Mouse (Mus musculus) Muller cell, postnatal 12 days (primary cell): ENCODE measurements around the gene Irf2bp2.

Experiments
- DNase-seq: peaks from one replicate; pipeline ENCODE4 v3.0.0-alpha.2; 2015; ENCODE audit errors: inconsistent ontology term

Gene Irf2bp2

GRCm38 (mm10) chr8:126593889-126594480 lies at the start of gene Irf2bp2:
Gene Irf2bp2 (minus strand): TSS chr8:126593986.
- peak; percentile 97 for DNase-seq

- DNase-seq = no peak
These were observed 48.9 kb upstream of the Irf2bp2 start for GRCm38 (mm10) chr8:126642665-126643064.

- DNase-seq = no peak
These were observed 47.9 kb upstream of the Irf2bp2 start for GRCm38 (mm10) chr8:126641568-126642295.

- DNase-seq = no peak
These were observed 45.4 kb upstream of the Irf2bp2 start for GRCm38 (mm10) chr8:126639161-126639560.

GRCm38 (mm10) chr8:126638027-126638426 lies 44.2 kb upstream of the Irf2bp2 start:
- DNase-seq = no peak

DNA sequence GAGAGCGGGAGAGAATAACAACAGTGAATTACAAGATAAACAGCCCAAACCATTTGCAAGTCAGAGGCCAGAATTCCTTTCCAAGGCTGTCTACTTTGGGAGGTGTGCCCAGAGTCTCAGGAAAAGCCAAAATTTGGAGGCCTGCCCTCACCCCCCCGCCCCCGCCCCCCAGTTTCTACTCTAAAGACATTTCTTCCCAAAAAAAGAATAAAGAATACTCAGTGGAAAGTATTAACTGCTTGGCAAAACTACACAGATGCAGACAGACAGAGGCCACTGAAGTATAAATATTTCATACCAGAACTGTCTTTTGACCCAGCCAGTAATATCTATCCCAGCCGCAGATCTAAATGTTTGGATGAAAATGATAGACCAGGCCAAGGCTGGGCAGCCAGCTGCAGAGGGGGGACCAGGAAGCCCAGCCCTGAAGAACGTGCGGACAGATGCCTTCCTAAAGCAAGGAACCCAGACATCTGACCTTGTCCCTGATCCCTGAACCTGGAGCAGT lies 40.8 kb upstream of the Irf2bp2 start:
- no peak for DNase-seq

GRCm38 (mm10) chr8:126628616-126629015 lies 34.8 kb upstream of the Irf2bp2 start:
- no peak for DNase-seq

DNA sequence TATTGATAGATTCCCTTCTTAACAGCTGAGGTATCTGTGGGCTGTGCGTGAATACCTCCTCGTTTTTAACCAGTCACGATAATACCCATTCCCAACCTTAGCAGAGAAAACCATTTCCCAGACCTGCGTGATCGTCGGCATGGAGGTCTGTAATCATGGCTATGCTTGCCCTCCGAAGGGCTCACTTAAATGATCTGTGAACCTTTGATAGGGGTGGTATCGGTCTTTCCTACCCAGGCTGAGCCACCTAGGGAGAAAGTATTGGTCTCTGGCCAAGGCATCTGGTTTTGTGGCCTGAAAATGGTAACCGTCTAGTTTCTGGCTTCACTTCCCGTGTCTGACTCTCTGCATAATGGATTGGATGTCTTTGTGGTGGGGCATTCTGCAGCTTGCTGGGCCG lies 32.6 kb upstream of the Irf2bp2 start:
- DNase-seq = no peak

DNA sequence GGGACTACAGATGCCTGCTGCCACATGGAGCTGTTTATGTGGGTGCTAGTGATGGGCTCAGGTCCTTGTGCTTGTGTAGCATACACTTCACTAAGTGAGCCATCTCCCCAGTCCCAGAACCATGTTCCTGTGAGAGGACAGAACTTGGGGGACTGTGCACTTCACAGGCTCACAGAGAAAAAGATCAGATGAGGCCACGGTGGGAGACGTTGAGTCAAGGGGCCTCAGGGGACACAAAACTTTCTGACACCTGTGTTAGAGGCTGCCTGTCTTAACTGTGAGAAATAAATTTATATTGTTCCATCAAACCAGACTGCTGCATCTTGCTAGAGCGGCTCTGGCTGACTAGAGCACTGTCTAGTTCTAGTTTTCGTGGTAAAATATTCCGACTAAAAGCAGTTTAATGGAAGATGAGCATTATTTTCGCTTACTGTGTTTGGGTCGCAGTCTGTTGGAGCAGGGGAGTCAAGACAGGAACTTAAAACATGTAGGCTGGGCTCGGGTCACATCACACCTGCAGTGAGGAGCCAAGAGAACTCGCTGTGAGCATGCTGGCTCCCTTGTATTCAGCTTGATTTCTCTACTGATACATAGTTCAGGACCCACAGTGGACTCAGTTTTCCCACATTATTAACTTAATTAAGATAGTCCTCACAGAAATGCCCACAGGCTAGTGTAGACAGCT lies 28.5 kb upstream of the Irf2bp2 start:
- no peak for DNase-seq

GRCm38 (mm10) chr8:126620721-126621120 lies 26.9 kb upstream of the Irf2bp2 start:
- DNase-seq = no peak

- no peak for DNase-seq
These were observed 25.7 kb upstream of the Irf2bp2 start for GRCm38 (mm10) chr8:126619487-126619886.

DNA sequence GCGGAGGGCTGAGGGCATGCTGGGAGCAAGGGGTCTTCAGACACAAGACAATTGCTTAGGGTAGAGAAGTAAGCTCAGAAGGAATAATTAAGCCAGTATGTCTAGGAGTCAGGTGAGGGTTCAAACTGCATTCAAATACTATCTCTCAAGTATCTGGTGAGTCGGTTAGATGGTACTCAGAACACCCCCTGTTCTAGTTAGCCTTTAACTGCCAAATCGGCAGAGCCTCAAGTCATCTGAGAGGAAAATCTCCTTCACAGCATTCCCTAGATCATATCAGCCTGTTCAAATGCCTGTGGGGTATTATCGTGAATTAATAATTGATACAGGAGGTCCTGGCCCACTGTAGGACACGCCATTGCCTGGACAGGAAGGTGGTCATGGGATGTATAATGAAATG lies 23.9 kb upstream of the Irf2bp2 start:
- no peak for DNase-seq

DNA sequence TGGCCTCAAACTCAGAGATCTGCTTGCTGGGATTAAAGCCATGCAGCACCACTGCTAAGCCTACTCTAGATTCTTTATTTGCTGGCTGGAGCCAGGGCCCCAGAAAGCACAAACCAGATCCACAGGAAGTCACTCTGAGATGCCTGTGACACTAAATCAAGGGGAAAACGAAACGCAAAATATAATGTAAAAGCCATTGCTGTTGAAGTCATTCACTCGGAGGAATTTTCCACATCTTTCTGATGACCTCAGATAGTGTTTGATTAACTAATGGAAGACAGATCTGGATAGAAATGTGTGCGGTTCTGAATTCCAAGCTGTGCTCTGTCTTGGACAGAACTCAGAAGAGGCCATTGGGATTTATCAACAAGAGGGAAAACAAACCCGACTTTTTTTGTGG lies 22.9 kb upstream of the Irf2bp2 start:
- no peak for DNase-seq

DNA sequence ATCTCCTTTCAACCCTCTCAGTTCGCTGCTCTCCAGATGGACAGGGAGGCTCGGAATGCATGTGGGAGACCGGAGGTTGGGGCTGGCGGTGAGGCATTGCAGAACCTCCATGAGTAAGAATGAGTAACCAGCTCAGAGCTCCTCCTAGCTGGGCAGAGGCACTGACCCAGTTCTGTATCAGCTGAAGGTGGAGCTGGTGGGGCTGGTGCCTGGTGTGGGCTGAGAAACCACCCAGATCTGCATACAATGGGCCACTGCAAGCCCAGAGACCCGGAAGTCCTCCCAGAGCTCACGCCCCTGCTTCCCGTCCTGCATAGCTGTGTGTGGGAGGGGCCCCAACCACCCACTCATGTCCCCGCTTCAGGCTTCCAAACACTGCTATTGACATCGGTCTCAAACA lies 22.0 kb upstream of the Irf2bp2 start:
- peak; percentile 96 for DNase-seq

- no peak for DNase-seq
These were observed 20.9 kb upstream of the Irf2bp2 start for GRCm38 (mm10) chr8:126614740-126615132.

DNA sequence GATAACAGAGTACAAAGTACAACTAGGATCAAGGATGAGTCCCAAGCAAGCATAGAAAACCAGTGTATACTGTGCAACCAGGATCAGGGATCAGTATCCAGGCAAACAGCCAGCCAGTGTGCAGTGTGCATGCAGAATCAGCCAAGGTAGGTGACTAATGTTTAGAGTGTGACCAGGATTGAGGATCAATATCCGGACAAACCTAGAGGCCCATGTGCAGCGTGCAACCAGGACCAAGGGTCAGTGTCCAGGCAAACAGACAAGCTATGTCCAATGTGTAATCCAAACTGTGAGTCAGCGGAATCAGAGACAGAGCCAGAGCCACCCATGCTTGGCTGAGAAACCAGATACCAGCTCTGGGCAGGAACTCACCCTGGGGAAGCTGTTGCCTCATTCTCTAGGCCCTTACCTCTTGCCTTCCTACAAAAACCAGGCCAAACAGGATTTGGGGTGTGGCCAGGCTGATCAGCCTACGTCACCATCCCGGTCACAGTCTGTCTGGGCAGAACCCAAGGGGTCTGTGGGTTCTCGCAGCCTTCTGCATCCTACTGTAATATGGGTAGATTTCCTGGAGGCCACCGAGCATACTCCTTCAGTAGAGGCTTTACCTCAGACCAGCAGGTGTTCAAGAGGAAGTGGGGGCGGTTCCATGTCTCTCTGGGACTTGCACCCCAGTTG lies 20.4 kb upstream of the Irf2bp2 start:
- DNase-seq = peak; percentile 90

GRCm38 (mm10) chr8:126613143-126613542 lies 19.4 kb upstream of the Irf2bp2 start:
- no peak for DNase-seq

- no peak for DNase-seq
These were observed 19.0 kb upstream of the Irf2bp2 start for GRCm38 (mm10) chr8:126612739-126613138.

GRCm38 (mm10) chr8:126610713-126611112 lies 16.9 kb upstream of the Irf2bp2 start:
- DNase-seq = no peak

DNA sequence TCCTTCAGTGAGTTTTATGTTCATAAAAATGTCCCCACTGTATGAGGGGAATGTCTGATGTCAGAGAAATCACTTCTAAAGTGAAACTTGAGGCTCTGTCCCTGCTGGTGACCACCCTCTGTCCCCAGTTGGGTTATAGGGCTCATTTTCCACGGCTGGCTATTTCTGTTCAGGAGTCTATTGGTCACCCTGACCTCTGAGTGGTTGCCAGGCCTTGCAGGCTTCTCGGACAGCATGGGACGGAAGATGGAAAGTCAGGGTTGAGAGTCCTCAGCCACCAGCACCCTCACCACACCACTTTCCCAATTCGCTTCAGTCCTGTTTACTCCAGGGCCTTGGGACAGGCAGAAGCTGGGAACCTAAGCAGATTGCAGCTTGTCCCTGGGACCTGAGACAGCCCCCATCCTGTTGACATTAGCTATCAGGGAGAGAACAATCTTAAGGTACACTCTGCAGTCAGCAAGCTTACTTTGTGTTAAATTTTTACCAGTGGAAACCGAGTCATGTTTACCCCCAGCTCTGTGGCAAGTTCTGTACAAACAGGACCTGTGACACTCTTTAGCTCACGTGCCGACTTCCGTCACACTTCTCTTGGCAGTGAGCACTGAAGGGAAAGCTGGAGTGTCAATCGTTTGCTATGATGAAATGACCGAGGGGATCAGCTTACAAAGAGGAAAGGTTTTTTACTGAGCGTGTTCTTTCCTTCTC lies 15.9 kb upstream of the Irf2bp2 start:
- no peak for DNase-seq

DNA sequence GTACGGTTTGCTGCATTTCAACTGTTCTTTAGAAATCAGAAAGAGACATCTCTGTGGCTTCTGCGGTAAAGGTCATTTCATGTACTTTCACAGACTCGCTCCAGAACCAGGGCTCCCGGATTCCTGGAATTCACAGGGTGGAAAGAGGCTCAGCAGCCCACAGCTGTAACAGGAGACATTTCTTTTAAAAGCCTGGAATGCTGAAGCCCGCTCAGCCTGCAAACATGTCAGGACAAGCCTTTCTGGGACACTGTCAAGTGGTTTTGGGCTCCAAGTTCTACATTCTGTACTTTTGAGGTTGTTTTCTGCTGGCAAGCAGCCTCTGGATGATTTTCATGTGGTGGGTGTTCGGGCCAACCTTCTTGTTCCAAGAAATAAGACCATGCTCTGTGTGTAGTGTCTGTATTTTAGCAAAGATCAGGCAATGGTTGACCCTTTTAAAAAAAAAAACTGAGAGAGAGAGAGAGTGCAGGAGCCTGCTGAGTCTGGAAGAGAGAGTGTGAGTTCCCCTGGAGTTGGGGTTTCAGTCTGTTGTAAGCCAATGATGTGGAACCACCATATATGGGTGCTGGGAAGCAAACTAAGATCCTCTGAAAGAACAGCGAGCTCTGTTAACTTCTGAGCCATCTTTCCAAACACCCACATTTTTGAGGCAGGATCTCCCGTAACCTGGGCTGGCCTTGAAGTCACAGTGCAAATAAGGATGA lies 9.6 kb upstream of the Irf2bp2 start:
- peak; percentile 98 for DNase-seq
